Mouse (Mus musculus): ENCODE data around the gene Olfr1357. TPM values are rescaled to one million over a fixed set of nuclear protein-coding genes. Genes with fewer than 3 reads are reported as not detected.

Gene Olfr1357
- polyA plus RNA-seq, 1 experiment from 2014 or later, result not detected

Other genes starting within 250 kb of the Olfr1357 start
- gene Rrp1, start 205.0 kb downstream of the Olfr1357 start, polyA plus RNA-seq (2014; fragmentation: Nextera tagmentation; extraction: Ambion mirVana), result 228 and 265 TPM in 2 replicates
- 206 and 270 TPM in 2 replicates for gene Cstb, start 192.4 kb downstream of the Olfr1357 start, polyA plus RNA-seq (2014; fragmentation: Nextera tagmentation; extraction: Ambion mirVana)
- gene Pdxk, start 153.1 kb downstream of the Olfr1357 start, polyA plus RNA-seq (2014; fragmentation: Nextera tagmentation; extraction: Ambion mirVana), result 6.9 and 13.2 TPM in 2 replicates
- gene Olfr1358, start 100.6 kb downstream of the Olfr1357 start, polyA plus RNA-seq (2014; fragmentation: Nextera tagmentation; extraction: Ambion mirVana), result not detected in 2 replicates
- 32.3 and 34.0 TPM in 2 replicates for gene Ilvbl, start 43.7 kb downstream of the Olfr1357 start, polyA plus RNA-seq (2014; fragmentation: Nextera tagmentation; extraction: Ambion mirVana)
- gene Syde1, start 26.1 kb downstream of the Olfr1357 start, polyA plus RNA-seq (2014; fragmentation: Nextera tagmentation; extraction: Ambion mirVana), result 16.8 and 18.0 TPM in 2 replicates
- not detected in 2 replicates for gene Casp14, start 100.2 kb upstream of the Olfr1357 start, polyA plus RNA-seq (2014; fragmentation: Nextera tagmentation; extraction: Ambion mirVana)
- not detected in 2 replicates for gene Ccdc105, start 135.0 kb upstream of the Olfr1357 start, polyA plus RNA-seq (2014; fragmentation: Nextera tagmentation; extraction: Ambion mirVana)
- gene Slc1a6, start 162.4 kb upstream of the Olfr1357 start, polyA plus RNA-seq (2014; fragmentation: Nextera tagmentation; extraction: Ambion mirVana), result 0.27 and 0.84 TPM in 2 replicates
- not detected in 2 replicates for gene Olfr1356, start 234.1 kb upstream of the Olfr1357 start, polyA plus RNA-seq (2014; fragmentation: Nextera tagmentation; extraction: Ambion mirVana)